Mouse (Mus musculus): ENCODE measurements around the gene Gas2l3. TPM values are rescaled to one million over a fixed set of nuclear protein-coding genes. Genes with fewer than 3 reads are reported as not detected.

The Gas2l3 gene
- 3.8 and 6.3 TPM in 2 replicates for polyA plus RNA-seq (2015; fragmentation: Nextera tagmentation; extraction: Ambion mirVana)

DNA sequence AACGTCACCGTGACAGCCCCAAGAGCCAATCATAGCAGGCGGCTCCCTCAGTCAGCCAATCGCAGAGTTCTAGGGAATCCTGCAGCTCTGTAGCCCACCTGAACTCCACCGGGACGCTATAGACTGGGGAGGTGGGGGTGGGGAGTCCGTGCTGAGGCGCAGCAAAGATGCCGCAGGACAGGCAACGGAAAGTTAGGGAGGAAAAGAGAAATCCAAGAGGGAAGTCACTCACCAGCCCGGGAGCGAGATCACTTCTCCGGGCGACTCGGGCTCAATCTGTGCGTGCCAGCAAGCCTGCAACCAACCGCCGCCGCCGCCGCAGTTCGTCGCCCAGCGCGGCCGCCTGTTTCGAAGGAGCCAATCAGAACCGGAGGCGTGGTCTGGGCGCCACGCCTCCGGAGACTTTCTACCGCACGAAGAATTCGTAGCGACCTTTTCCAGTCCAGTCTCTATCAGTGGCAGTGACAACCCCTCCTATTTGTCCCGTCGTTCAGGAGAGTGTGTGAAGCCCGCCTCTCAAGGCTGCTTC is at the start of gene Gas2l3:
Gas2l3 (minus strand) TSS at position 345 of the 529 bp plus-strand sequence.

Other genes with a start within 250 kb of the Gas2l3 start
- gene Ano4, start 99.2 kb downstream of the Gas2l3 start, polyA plus RNA-seq (2015; fragmentation: Nextera tagmentation; extraction: Ambion mirVana), result 0.28 and 0.69 TPM in 2 replicates
- gene Nr1h4, start 89.6 kb upstream of the Gas2l3 start, polyA plus RNA-seq (2015; fragmentation: Nextera tagmentation; extraction: Ambion mirVana), result 9.7 and 24.3 TPM in 2 replicates
- 0.04 and 0.05 TPM in 2 replicates for gene Slc17a8, start 177.3 kb upstream of the Gas2l3 start, polyA plus RNA-seq (2015; fragmentation: Nextera tagmentation; extraction: Ambion mirVana)
- 4.8 and 8.9 TPM in 2 replicates for gene Scyl2, start 242.3 kb upstream of the Gas2l3 start, polyA plus RNA-seq (2015; fragmentation: Nextera tagmentation; extraction: Ambion mirVana)

Measured in adrenal gland, postnatal 0 days (tissue).